Mouse (Mus musculus) neural tube, embryonic 12.5 days (tissue): Measurements from ENCODE around the gene Slc25a38. TPM values are rescaled to one million over a fixed set of nuclear protein-coding genes. Genes with fewer than 3 reads are reported as not detected.

Experiments used
- ATAC-seq: fragments of 200-750 bp; cut with Nextera tagmentation; 2 replicates; pipeline ENCODE4 v1.8.0; 2017; ENCODE audit warnings: low read depth, mild to moderate bottlenecking, moderate TSS enrichment, moderate library complexity; ENCODE audit not compliant: low FRiP score
- H3K27ac ChIP-seq: fragments of 300-500 bp; sonication (generic); 2 replicates; pipeline ENCODE4 v1.5.1; 2016
- H3K27me3 ChIP-seq: fragments of 300-500 bp; sonication (generic); replicated peaks from 2 replicates; pipeline ENCODE4 v1.6.1; 2016; ENCODE audit warnings: mild to moderate bottlenecking
- H3K36me3 ChIP-seq: fragments of 300-500 bp; sonication (generic); 2 replicates; pipeline ENCODE4 v1.6.1; 2016; ENCODE audit warnings: mild to moderate bottlenecking
- H3K4me1 ChIP-seq: fragments of 300-500 bp; sonication (generic); 2 replicates; pipeline ENCODE4 v1.6.1; 2016
- H3K4me2 ChIP-seq: fragments of 300-500 bp; sonication (generic); replicated peaks from 2 replicates; pipeline ENCODE4 v1.6.1; 2016; ENCODE audit warnings: mild to moderate bottlenecking
- H3K4me3 ChIP-seq: fragments of 300-500 bp; sonication (generic); 2 replicates; pipeline ENCODE4 v1.5.1; 2016
- H3K9ac ChIP-seq: fragments of 300-500 bp; sonication (generic); 2 replicates; pipeline ENCODE4 v1.6.1; 2016; ENCODE audit warnings: mild to moderate bottlenecking
- H3K9me3 ChIP-seq: fragments of 300-500 bp; sonication (generic); 2 replicates; pipeline ENCODE4 v1.6.1; 2016; ENCODE audit warnings: mild to moderate bottlenecking
- WGBS: fragments of 180-500 bp; shearing (Covaris S2); methylation state at CpG from one replicate; pipeline ENCODE4 v1.1.7; 2016; 5-methylcytosine and 5-hydroxymethylcytosine counted together
- polyA plus RNA-seq: library from polyadenylated mRNA; unstranded; fragments of >200 nt; fragmentation: Nextera tagmentation; extraction: Ambion mirVana; gene quantifications from 2 replicates; pipeline ENCODE4 v1.2.1, GENCODE M21; 2016

Gene Slc25a38
- polyA plus RNA-seq, 1 experiment from 2014 or later, result 38.2 TPM

GRCm38 (mm10) chr9:120111156-120111945 is 1.2 kb downstream of the Slc25a38 start:
- 83% methylated on average over 15 of the region's 15 CpGs for WGBS
- Histone ChIP-seq H3K9me3 (no peaks in the 10 kb centered on the region), H3K4me1 (peaks cover 5% of the 10 kb centered on the region; the same call in 1 of the 2 replicates), H3K36me3 (no peaks in the 10 kb centered on the region), H3K4me2 (peak overlapping the region; percentile 61), H3K4me3 (peak overlapping the region; percentile 73), H3K9ac (no peak overlapping the region), H3K27ac (no peak overlapping the region), H3K27me3 (no peaks in the 10 kb centered on the region)
- no peak for ATAC-seq

- peaks cover 6% of the 10 kb centered on the region for H3K36me3 ChIP-seq
- no peak overlapping the region for H3K27ac ChIP-seq
- no peaks in the 10 kb centered on the region for H3K9me3 ChIP-seq
- 95% methylated on average over 6 of the region's 6 CpGs for whole genome bisulfite sequencing
- H3K27me3 ChIP-seq, result no peaks in the 10 kb centered on the region
- no peak overlapping the region for H3K9ac ChIP-seq
- ATAC-seq, result no peak
- peaks cover 5% of the 10 kb centered on the region; the same call in 1 of the 2 replicates for H3K4me1 ChIP-seq
- no peak overlapping the region for H3K4me2 ChIP-seq
- no peak overlapping the region for H3K4me3 ChIP-seq
Measured at GRCm38 (mm10) chr9:120112472-120112871, 2.3 kb downstream of the Slc25a38 start.

- no peak for ATAC-seq
- H3K9me3 ChIP-seq, result no peaks in the 10 kb centered on the region
- H3K4me1 ChIP-seq, result peaks cover 5% of the 10 kb centered on the region; the same call in 1 of the 2 replicates
- H3K27me3 ChIP-seq, result no peaks in the 10 kb centered on the region
- WGBS, result 97% methylated on average over 7 of the region's 7 CpGs
- H3K4me2 ChIP-seq, result no peak overlapping the region
- no peak overlapping the region for H3K9ac ChIP-seq
- no peak overlapping the region for H3K4me3 ChIP-seq
- no peak overlapping the region for H3K27ac ChIP-seq
- H3K36me3 ChIP-seq, result peaks cover 16% of the 10 kb centered on the region
Measured at GRCm38 (mm10) chr9:120113456-120113855, 3.3 kb downstream of the Slc25a38 start.

- no peak overlapping the region for H3K27ac ChIP-seq
- H3K4me3 ChIP-seq, result no peak overlapping the region
- no peaks in the 10 kb centered on the region for H3K9me3 ChIP-seq
- ATAC-seq, result no peak
- H3K4me1 ChIP-seq, result peaks cover 5% of the 10 kb centered on the region; the same call in 1 of the 2 replicates
- WGBS, result 87% methylated on average over 14 of the region's 17 CpGs
- 0 out of 2 replicates have a peak overlapping the region, but pooled peaks have one; percentile 2 for H3K4me2 ChIP-seq
- peak overlapping the region; percentile 26; the same call in 1 of the 2 replicates for H3K9ac ChIP-seq
- peaks cover 23% of the 10 kb centered on the region for H3K36me3 ChIP-seq
- H3K27me3 ChIP-seq, result no peaks in the 10 kb centered on the region
Measured at GRCm38 (mm10) chr9:120114051-120114788, 4.0 kb downstream of the Slc25a38 start.

GRCm38 (mm10) chr9:120114789-120115151 is 4.6 kb downstream of the Slc25a38 start:
- H3K27ac ChIP-seq, result no peak overlapping the region
- H3K4me2 ChIP-seq, result 0 out of 2 replicates have a peak overlapping the region, but pooled peaks have one; percentile 2
- peak overlapping the region; percentile 26; the same call in 1 of the 2 replicates for H3K9ac ChIP-seq
- H3K4me1 ChIP-seq, result peaks cover 5% of the 10 kb centered on the region; the same call in 1 of the 2 replicates
- no peak overlapping the region for H3K4me3 ChIP-seq
- H3K9me3 ChIP-seq, result no peaks in the 10 kb centered on the region
- 88% methylated on average over 2 of the region's 2 CpGs for WGBS
- no peaks in the 10 kb centered on the region for H3K27me3 ChIP-seq
- ATAC-seq, result no peak
- H3K36me3 ChIP-seq, result peaks cover 28% of the 10 kb centered on the region

- Histone ChIP-seq H3K4me3 (no peak overlapping the region), H3K27ac (no peak overlapping the region), H3K9me3 (no peaks in the 10 kb centered on the region), H3K9ac (no peak overlapping the region), H3K27me3 (no peaks in the 10 kb centered on the region), H3K36me3 (peaks cover 36% of the 10 kb centered on the region), H3K4me1 (peaks cover 5% of the 10 kb centered on the region; the same call in 1 of the 2 replicates), H3K4me2 (no peak overlapping the region)
- no peak for ATAC-seq
- WGBS, result 85% methylated on average over 5 of the region's 5 CpGs
Measured at GRCm38 (mm10) chr9:120115580-120115979, 5.4 kb downstream of the Slc25a38 start.

GRCm38 (mm10) chr9:120116184-120116624 is 6.0 kb downstream of the Slc25a38 start:
- no peak for ATAC-seq
- no peaks in the 10 kb centered on the region for H3K27me3 ChIP-seq
- H3K4me2 ChIP-seq, result no peak overlapping the region
- no peaks in the 10 kb centered on the region for H3K9me3 ChIP-seq
- WGBS, result 86% methylated on average over 8 of the region's 8 CpGs
- H3K4me1 ChIP-seq, result peaks cover 1% of the 10 kb centered on the region; the same call in 1 of the 2 replicates
- H3K36me3 ChIP-seq, result peaks cover 43% of the 10 kb centered on the region
- H3K27ac ChIP-seq, result no peak overlapping the region
- no peak overlapping the region for H3K9ac ChIP-seq
- no peak overlapping the region for H3K4me3 ChIP-seq

GRCm38 (mm10) chr9:120118212-120118611 is 8.0 kb downstream of the Slc25a38 start:
- H3K27me3 ChIP-seq, result no peaks in the 10 kb centered on the region
- H3K9ac ChIP-seq, result no peak overlapping the region
- WGBS, result 90% methylated on average over 4 of the region's 4 CpGs
- H3K4me3 ChIP-seq, result no peak overlapping the region
- no peaks in the 10 kb centered on the region for H3K4me1 ChIP-seq
- H3K9me3 ChIP-seq, result no peaks in the 10 kb centered on the region
- no peak overlapping the region for H3K27ac ChIP-seq
- no peak for ATAC-seq
- H3K4me2 ChIP-seq, result no peak overlapping the region
- H3K36me3 ChIP-seq, result peaks cover 57% of the 10 kb centered on the region

- H3K9ac ChIP-seq, result no peak overlapping the region
- no peak overlapping the region for H3K27ac ChIP-seq
- ATAC-seq, result no peak
- H3K4me2 ChIP-seq, result no peak overlapping the region
- no peaks in the 10 kb centered on the region for H3K9me3 ChIP-seq
- H3K4me3 ChIP-seq, result no peak overlapping the region
- H3K36me3 ChIP-seq, result peaks cover 70% of the 10 kb centered on the region
- H3K4me1 ChIP-seq, result no peaks in the 10 kb centered on the region
- no peaks in the 10 kb centered on the region for H3K27me3 ChIP-seq
- 93% methylated on average over 7 of the region's 7 CpGs for WGBS
Measured at GRCm38 (mm10) chr9:120120503-120120902, 10.3 kb downstream of the Slc25a38 start.

GRCm38 (mm10) chr9:120126868-120127267 is 16.7 kb downstream of the Slc25a38 start:
- peak; percentile 15; the same call in 1 of the 2 replicates for ATAC-seq
- WGBS, result 63% methylated on average over 11 of the region's 11 CpGs
- Histone ChIP-seq H3K36me3 (peaks cover 51% of the 10 kb centered on the region), H3K4me1 (peaks cover 14% of the 10 kb centered on the region), H3K27me3 (no peaks in the 10 kb centered on the region), H3K9ac (peak overlapping the region; percentile 38; the same call in 1 of the 2 replicates), H3K4me3 (peak overlapping the region; percentile 100), H3K9me3 (no peaks in the 10 kb centered on the region), H3K27ac (no peak overlapping the region), H3K4me2 (peak overlapping the region; percentile 77)

- peak within 1 kb of the TSS; percentile 76; the same call in 1 of the 2 replicates for H3K27ac ChIP-seq
- H3K27me3 ChIP-seq, result no peaks in the 10 kb centered on the region
- H3K4me2 ChIP-seq, result peak within 1 kb of the TSS; percentile 77
- peak; percentile 95 for ATAC-seq
- under 1% methylated on average over 70 of the region's 72 CpGs for WGBS
- peak within 1 kb of the TSS; percentile 100 for H3K4me3 ChIP-seq
- H3K9ac ChIP-seq, result peak within 1 kb of the TSS; percentile 98
- no peaks in the 10 kb centered on the region for H3K9me3 ChIP-seq
- H3K4me1 ChIP-seq, result peaks cover 14% of the 10 kb centered on the region
- peaks cover 54% of the 10 kb centered on the region for H3K36me3 ChIP-seq
Measured at GRCm38 (mm10) chr9:120127538-120128251, 17.5 kb downstream of the Slc25a38 start, which contains the start of gene Rpsa. Gene Rpsa, plus strand, starts transcription at chr9:120127689.
